Mouse (Mus musculus): ENCODE measurements around the gene Ip6k3. TPM values are rescaled to one million over a fixed set of nuclear protein-coding genes. Genes with fewer than 3 reads are reported as not detected.

Ip6k3 gene
- total and polyA plus RNA-seq, 3 experiments = 26.3 to 65.7 (median 53.9) TPM

DNA sequence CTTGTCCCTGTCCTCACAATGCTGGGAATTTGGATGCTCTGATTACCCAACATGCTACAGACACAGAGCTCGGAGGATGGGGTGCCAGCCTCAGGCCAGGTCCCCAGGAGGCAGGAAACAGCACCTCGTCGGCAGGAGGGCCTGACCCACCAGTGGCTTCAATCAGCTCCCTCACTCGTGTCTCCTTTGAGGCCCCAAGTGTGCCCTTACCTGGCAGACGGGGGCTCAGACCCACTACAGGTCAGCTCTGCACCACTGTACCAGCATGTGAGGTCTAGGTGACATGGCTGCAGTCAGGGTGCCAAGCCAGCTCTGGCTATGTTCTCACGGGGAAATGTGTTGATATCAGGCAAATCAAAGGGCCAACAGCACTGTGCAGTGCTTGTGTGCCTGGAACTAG is 23.6 kb upstream of the Ip6k3 start:
- dilution Hi-C loops (cut with MboI; ENCODE audit: extremely low pct_ligation_motif_present, extremely low pct_unique_long_range_greater_than_20kb, low sequenced_read_pairs) = no loop called here
- H3K27ac ChIP-seq (ENCODE audit: insufficient read depth, low read depth) = no peak overlapping the region
- in situ Hi-C loops (cut with MboI; ENCODE audit: low pct_ligation_motif_present, low pct_unique_long_range_greater_than_20kb, low sequenced_read_pairs) = loop anchor here (5.0 kb wide), 1 partner anchor 326 kb away; no protein-coding TSS in a partner anchor
- peaks cover 59 to 74% of the 10 kb centered on the region in 2 experiments for H3K36me3 ChIP-seq (replicated peaks in 1 of 2; ENCODE audit: control insufficient read depth in 1 of 2, insufficient read depth in 1 of 2, low read length in 1 of 2)
- TF ChIP-seq HCFC1 (IDR thresholded peaks at IDR 0.05; ENCODE audit: low read depth, low read length) = no peak
- no peak for TF ChIP-seq BHLHE40 (IDR thresholded peaks at IDR 0.05; ENCODE audit: low read depth, low read length)
- TF ChIP-seq SIN3A (IDR thresholded peaks at IDR 0.05; ENCODE audit: low read length) = no peak
- no peak for TF ChIP-seq UBTF (IDR thresholded peaks at IDR 0.05; ENCODE audit: low read depth, low read length)
- no peak for TF ChIP-seq ETS1 (conservative IDR thresholded peaks at IDR 0.05; ENCODE audit: low read depth, low read length)
- no peak for TF ChIP-seq SMC3 (IDR thresholded peaks at IDR 0.05; ENCODE audit: low read depth, low read length)
- TF ChIP-seq USF1 (IDR thresholded peaks at IDR 0.05; ENCODE audit: low read depth, low read length) = no peak
- TF ChIP-seq ZMIZ1 (IDR thresholded peaks at IDR 0.05; ENCODE audit: low read depth, low read length) = no peak
- no peaks in the 10 kb centered on the region for H3K9me3 ChIP-seq (replicated peaks; ENCODE audit: low read length)
- no peaks in the 10 kb centered on the region for H3K79me2 ChIP-seq (replicated peaks; ENCODE audit: control insufficient read depth, extremely low read depth, insufficient read depth, poor library complexity, severe bottlenecking)
- H3K4me2 ChIP-seq (ENCODE audit: insufficient read depth, low read depth, poor library complexity, severe bottlenecking) = no peak overlapping the region
- no peak overlapping the region for H3K4me3 ChIP-seq (replicated peaks in 1 of 3; ENCODE audit: low read depth in 2 of 3, low read length in 2 of 3, poor library complexity in 1 of 3)
- H3K4me1 ChIP-seq (ENCODE audit: control insufficient read depth in 1 of 2, insufficient read depth in 2 of 2) = peaks cover 0 to 16% of the 10 kb centered on the region in 2 experiments; a peak in 2 of 4 replicates
- no peak overlapping the region for H3K9ac ChIP-seq (ENCODE audit: insufficient read depth, low read depth)
- H3K27me3 ChIP-seq (replicated peaks) = no peaks in the 10 kb centered on the region
- no peak for DNase-seq (ENCODE audit: extremely low read depth)

DNA sequence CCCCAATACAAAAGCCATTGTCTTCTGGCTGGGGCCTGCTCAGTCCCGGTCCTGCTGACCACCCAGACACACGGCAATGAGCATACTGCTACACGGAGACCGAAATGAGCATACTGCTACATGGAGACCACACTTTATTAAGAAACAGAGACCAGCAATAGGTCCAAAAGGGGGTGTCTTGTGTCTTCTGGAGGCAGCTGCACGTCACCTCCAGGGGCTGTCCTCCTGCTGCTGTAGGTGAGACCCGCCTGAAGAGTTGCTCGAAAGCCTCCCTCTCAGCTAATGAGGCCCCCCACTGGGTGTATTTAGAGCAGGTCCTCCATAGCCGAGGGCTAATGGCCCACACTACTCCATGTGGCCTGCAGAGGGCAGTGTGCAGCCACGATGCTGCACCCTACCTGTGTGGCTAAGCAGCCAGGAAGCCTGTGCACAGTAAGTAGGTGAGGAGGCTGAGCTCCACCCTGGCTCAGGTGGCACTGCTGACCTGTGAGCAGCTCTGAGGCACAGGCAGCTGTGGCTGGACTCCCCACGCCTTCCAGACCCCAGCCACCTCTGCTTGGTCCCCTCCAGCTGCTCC is 22.1 kb upstream of the Ip6k3 start:
- DNase-seq (ENCODE audit: extremely low read depth) = no peak
- dilution Hi-C loops (cut with MboI; ENCODE audit: extremely low pct_ligation_motif_present, extremely low pct_unique_long_range_greater_than_20kb, low sequenced_read_pairs) (no loop called here), in situ Hi-C loops (cut with MboI; ENCODE audit: low pct_ligation_motif_present, low pct_unique_long_range_greater_than_20kb, low sequenced_read_pairs) (loop anchor here (5.0 kb wide), 1 partner anchor 328 kb away; no protein-coding TSS in a partner anchor)
- no peak overlapping the region for H3K4me2 ChIP-seq (ENCODE audit: insufficient read depth, low read depth, poor library complexity, severe bottlenecking)
- H3K27ac ChIP-seq (ENCODE audit: insufficient read depth, low read depth) = no peak overlapping the region
- H3K79me2 ChIP-seq (replicated peaks; ENCODE audit: control insufficient read depth, extremely low read depth, insufficient read depth, poor library complexity, severe bottlenecking) = no peaks in the 10 kb centered on the region
- no peaks in the 10 kb centered on the region for H3K9me3 ChIP-seq (replicated peaks; ENCODE audit: low read length)
- no peak overlapping the region for H3K9ac ChIP-seq (ENCODE audit: insufficient read depth, low read depth)
- peaks cover 46 to 59% of the 10 kb centered on the region in 2 experiments for H3K36me3 ChIP-seq (replicated peaks in 1 of 2; ENCODE audit: control insufficient read depth in 1 of 2, insufficient read depth in 1 of 2, low read length in 1 of 2)
- TF ChIP-seq BHLHE40 (IDR thresholded peaks at IDR 0.05; ENCODE audit: low read depth, low read length) (no peak), JUN (IDR thresholded peaks at IDR 0.05; ENCODE audit: insufficient read depth, low read depth, low read length) (no peak), RAD21 (IDR thresholded peaks at IDR 0.05; ENCODE audit: low read depth, low read length) (peak; percentile 86), RCOR1 (conservative IDR thresholded peaks at IDR 0.05; ENCODE audit: low read depth, low read length) (no peak), IRF4 (IDR thresholded peaks at IDR 0.05; ENCODE audit: low read depth, low read length) (no peak), USF2 (conservative IDR thresholded peaks at IDR 0.05; ENCODE audit: low read depth, low read length) (no peak), UBTF (IDR thresholded peaks at IDR 0.05; ENCODE audit: low read depth, low read length) (no peak), JUND (conservative IDR thresholded peaks at IDR 0.05; ENCODE audit: low read depth, low read length) (no peak), POLR2AphosphoS2 (IDR thresholded peaks at IDR 0.05; ENCODE audit: low read depth, low read length) (no peak), CTCF (conservative IDR thresholded peaks at IDR 0.05 in 1 of 2, IDR thresholded peaks at IDR 0.05 in 1 of 2; ENCODE audit: low read depth in 2 of 2, low read length in 2 of 2) (peak; percentile 84 to 97), POLR2A (IDR thresholded peaks at IDR 0.05; ENCODE audit: low read depth, low read length) (no peak), NRF1 (IDR thresholded peaks at IDR 0.05; ENCODE audit: low read depth, low read length) (0 out of 2 replicates have a peak, but pooled peaks have one; percentile 27), MAX (IDR thresholded peaks at IDR 0.05; ENCODE audit: low read length) (peak; percentile 33; the same call in 1 of the 2 replicates), SMC3 (IDR thresholded peaks at IDR 0.05; ENCODE audit: low read depth, low read length) (peak; percentile 94), ZC3H11A (IDR thresholded peaks at IDR 0.05; ENCODE audit: low read depth, low read length) (peak; percentile 42), MXI1 (IDR thresholded peaks at IDR 0.05; ENCODE audit: low read depth, low read length) (no peak)
- H3K27me3 ChIP-seq (replicated peaks) = no peaks in the 10 kb centered on the region
- peaks cover 0 to 28% of the 10 kb centered on the region in 2 experiments; a peak in 2 of 4 replicates for H3K4me1 ChIP-seq (ENCODE audit: control insufficient read depth in 1 of 2, insufficient read depth in 2 of 2)
- H3K4me3 ChIP-seq (replicated peaks in 1 of 3; ENCODE audit: low read depth in 2 of 3, low read length in 2 of 3, poor library complexity in 1 of 3) = no peak overlapping the region
